Mouse (Mus musculus) frontal cortex, adult (tissue): ENCODE measurements at regions not wholly inside any gene's neighbourhood (a gene's known extent, or its start where the extent isn't known, plus 50 kb on each side); places are given as distances from the start of the nearest gene placed in this dataset.

Experiments
- ATAC-seq: cut with Nextera tagmentation; 2 replicates; pipeline ENCODE4 v1.9.2; 2017; ENCODE audit warnings: mild to moderate bottlenecking, moderate library complexity, mixed read lengths; ENCODE audit not compliant: low TSS enrichment

DNA sequence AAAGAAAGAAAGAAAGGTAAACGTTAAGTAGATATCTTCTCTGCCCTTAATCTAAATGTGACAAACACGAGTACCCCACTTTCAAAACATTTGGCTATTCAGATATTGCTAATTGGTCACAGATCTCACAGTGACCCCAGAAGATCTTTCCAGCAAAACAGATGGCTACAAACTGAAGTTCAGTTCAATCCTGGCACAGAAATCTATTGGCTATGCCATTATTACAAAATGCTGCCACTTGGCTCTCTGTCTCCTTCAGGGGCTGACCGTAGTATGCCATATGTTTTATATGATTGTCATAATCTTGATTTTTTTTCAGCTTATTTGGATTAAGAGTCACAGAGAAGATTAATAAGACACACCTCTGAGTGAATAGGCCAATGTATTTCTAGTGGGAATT lies 873.2 kb downstream of the Slc22a22 start:
- ATAC-seq, result no peak

DNA sequence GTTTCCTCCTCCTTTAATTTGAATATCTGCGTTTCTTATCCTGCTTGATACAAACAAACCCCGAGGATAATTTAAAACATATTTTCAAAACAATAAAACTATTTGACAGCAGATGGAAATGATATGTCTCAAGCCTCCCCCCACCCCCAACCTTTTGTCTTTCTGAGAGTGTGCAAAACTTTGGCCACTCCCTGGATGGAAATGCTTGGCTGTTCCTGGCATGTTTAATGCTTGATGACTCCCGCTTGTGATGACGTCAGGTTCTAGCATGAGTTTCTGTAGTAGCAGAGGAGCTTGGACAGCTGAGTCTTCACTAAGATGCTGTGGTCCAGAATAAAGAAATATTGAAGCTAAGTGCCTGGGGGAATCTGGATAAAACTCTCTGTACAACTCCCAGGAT lies 884.8 kb downstream of the Slc22a22 start:
- ATAC-seq, result no peak

DNA sequence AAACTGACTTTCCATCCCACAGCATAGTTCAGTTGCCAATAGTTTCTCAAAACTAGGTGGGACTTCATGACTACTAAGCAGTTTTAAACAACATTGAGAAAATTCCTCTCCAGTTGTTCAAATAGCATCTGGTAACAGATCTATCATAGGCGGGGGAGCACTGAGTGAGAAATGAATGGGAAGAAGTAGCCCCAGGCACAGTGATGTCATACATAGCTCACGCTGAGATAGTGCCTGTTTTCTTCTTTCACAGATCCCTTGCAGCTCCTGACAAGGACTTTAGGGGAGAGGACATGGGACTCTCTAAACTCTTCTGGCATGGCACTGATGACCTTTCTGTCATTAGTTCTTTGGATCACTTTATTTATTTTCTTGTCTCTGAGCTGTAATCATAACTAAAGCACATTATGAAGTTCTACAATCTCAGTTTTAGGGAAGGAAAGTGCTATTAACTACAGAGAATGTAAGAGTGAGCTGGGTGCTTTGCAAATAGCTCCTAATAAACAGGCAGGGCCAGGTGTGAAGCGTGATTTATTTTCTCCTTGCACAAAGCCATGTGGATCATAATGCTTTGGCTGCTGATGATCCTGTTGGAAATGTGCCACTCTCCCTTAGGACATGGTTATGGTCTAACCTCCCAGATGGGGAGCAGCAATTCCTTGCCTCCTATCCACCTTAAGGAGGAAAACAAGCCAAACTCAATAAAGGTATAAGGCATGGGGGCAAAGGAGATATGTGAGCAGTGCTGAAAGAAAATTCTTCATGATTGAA lies 896.5 kb downstream of the Slc22a22 start:
- ATAC-seq, result no peak

DNA sequence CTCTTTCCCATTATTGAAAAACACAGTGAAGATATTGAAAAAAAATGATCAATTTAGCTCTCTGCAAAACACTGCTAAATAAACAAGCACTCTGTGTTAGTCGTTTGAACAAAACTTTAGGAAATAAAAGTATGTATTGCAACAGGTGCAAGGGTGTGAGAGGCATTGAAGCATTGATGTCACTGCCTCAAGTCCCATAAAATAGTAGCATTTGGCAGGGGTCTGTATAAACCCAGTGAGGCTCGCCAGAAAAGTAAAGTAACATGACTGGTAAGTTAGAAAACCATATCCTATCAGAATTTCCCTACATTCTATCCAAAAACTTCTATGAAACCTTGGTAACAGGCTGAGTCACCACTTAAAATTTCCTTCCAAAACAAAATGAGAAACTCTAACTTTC lies 914.2 kb downstream of the Slc22a22 start:
- ATAC-seq, result no peak

DNA sequence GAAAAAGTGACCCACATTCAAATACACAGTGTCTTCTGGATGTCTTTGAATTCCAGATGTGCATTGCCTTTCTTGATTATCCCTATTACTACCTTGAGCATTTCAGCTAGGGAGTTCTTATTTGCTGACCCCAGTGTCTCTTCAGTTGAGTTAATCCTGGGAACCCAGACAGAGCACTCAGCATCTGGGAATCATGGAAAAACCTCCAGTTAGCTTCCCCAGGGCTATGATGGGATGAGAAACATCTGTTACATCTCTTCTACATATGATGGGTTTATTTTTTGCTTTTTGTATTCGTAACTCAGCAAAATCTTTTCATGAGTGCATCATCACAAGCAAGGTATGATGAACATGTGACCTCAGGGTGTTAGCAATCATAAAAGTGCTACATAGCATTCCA lies 914.6 kb downstream of the Slc22a22 start:
- no peak for ATAC-seq

DNA sequence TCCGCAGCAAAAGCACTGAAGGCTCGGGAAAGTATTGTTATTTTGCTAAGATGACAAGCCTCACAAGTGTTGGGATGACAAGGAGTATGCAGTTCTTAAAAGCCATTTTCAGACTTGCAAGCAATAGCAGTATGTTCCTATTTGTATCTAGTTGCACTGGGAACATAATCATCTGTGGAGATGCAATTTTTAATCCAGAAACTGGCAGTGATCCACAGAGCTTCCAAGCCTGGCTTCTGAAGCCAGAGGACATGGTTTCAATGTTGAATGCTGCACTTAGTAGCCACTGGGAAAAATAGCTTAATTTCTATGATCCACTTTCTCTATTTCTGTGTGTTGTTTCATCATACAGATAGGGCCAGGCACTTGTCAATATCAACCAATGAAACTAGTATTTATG lies 915.3 kb downstream of the Slc22a22 start:
- peak; percentile 41; the same call in 1 of the 2 replicates for ATAC-seq

DNA sequence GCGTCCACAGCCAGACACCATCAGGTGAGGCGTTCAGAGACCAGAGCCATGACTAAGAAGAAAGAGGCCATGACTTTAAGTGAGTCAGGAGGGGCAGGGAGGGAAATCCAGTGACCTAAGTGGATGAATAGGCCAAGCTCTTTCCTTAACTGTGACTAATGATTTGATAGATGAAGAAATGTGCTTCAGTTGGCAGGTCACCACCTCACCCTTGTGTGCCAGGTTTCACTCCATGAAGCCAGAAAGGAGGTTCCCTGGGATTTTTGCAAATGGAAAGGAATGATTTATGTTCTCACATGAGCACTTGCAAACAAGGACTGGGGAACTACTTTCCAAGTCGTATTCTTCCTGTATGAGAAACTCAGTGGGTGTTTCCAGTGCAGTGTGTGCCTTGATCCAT lies 923.0 kb downstream of the Slc22a22 start:
- no peak for ATAC-seq

DNA sequence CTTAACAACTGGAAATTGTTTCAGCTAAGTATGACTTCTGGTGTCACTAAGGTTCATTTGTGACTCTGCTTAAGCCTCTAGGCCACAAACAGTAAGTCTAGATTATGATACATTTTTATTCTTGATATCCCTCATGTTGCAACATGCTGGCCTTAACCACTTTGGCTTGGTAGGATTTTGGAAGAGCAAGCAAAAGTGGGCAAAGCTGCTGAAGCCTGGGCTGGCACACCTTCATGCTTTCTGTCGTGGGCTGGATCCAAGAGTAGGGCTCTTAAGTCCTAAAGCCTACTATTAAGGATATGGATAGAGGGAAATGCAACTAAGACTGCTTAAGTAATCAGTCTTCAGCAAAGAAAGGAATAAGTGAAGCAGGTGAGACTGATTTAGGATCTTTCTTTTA lies 923.6 kb downstream of the Slc22a22 start:
- ATAC-seq, result no peak

DNA sequence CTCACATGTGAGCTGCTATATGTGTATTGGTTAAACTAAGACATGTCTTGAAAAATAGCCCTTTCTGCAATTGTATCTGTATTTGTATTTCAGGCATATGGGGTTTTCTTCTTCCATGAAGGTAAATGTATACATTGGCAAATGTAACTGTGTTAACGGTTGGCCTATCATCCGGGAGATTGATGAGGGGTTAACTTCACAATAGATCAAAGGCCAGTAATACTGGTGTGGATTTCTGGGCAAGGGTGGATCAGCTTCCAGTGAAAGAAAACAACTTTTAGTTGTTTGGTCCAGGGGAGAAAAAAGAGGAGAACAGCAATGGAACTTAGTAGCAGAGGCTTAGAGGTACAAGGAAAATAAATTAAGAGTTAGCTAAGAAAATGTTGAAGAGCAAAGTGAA lies 945.9 kb downstream of the Slc22a22 start:
- no peak for ATAC-seq

DNA sequence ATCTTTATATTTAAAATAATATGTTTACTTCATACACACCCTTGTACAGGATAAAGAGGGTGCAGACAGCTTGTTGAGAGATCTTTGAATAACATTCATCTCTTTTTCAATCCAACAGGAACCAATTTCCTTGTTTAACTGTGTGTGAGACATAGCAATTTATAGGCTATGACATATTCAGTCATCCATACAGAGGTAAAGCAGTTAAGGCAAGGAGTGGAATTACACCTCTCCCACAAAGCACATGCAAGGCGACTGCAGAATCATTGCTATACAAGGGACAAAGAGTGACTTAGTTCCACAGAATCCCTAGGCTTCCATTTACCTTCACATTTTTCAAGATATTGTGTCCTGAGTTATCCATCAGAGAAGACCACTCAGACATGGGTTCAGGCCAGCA lies 959.0 kb downstream of the Slc22a22 start:
- ATAC-seq, result no peak

DNA sequence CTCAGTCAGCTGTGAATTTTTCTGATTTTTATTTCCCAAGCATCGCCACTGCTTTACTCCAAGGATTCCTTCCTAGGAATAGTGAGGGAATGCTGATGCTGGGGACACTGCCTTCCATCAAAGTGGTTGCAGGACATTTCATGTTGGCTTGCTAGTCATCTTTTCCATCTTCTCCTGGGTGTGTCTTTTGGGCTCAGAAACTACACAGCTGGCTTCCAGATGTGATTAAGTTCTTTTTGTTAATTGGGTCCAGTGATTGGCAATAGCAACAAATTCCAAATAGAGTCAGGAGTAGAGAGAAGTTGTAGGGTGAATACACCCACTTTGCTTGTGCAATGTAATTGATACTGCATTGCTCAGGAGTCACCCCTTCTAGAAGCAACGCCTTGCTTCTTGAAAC lies 961.3 kb downstream of the Slc22a22 start:
- no peak for ATAC-seq

DNA sequence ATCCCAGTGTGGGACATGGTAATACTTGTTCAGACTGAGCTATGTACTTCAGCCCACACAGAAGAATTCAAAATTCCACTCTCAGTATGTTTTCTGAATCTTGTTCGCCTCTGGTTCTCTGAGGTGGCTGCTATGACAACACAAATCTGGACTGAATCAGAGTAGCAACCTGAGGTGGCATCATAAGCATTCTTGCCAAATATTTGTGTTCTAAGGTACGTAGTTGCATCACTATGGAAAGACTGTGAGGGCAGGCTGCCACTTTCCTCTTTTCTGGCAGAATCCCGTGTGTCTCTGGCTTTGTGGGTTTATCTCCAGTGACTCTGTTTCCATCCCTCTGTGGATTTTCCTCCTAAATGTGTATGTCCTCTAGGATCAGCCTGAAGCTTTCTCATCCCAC lies 978.7 kb downstream of the Slc22a22 start:
- ATAC-seq, result 0 out of 2 replicates have a peak, but pooled peaks have one; percentile 31

DNA sequence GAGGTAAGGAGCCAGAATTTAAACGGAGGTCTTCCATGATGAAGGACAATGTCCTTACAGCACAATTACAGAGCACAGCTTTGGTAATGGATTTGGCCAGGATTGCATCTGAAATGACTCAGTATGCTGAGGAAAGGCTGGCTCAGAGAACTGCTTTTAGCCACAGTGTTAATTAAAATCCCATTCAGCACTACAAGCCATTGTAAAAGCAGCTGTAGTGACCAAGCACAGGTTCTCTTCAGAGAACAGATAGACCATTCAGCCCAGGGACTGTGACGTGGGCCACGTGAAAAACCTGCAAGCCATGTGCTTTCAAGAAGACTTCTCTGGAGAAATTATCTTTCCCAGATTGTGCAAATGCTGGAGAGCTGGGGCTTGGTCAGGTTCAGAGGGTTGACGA lies 979.7 kb downstream of the Slc22a22 start:
- peak; percentile 65 for ATAC-seq

DNA sequence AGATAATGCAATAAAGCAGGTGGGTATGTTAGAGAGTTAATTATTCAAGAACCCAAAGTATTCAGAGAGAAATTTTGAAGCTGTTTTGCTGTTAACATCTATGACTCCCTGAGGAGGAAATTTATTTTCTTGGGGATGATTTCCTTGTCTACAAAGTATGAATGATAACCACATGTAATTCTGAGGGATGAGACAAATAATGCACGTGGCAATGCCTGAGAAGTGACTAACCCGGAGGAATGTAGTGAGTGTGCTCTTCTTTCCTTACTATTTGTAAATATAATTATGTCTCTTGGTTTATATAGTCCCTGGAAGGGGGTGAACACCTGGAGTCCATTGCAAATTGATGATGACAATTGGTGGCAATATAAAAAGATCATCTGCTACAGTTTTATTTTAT lies 981.1 kb downstream of the Slc22a22 start:
- ATAC-seq, result no peak

DNA sequence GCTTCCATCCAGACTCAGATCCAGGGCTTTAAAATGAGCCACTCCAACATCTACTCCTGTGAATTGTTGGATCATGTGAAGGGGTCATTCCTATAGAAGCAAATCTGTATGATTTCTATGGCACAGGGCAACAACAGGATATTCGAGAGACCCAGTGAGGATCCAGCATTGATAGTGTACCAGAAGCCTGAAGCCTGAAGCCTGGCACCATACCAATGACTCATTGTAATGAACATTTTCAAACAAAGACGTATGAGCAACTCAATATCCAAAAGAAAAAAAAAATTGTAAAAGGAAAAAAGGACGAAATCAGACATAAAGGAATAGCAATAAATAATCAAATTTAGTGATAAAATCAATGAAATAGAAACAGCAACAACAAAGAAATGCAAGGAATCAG lies 991.5 kb downstream of the Slc22a22 start:
- no peak for ATAC-seq

DNA sequence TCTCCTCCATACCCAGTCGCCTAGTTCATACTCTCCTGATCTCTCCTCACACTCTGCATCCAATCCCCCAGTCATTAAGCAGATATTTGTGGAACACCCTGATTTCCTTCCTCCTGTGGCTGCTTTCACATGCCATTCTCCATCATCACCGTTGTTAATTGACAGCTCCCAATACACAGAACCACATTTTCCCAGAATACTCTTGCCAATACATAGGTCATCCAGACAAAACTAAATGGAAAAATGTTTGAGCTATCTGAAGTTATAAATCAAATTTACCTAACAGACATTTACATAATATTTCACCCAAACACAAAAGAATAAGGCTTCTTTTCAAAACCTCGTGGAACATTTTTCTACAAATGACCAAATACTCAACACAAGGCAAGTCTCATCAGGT lies 992.7 kb downstream of the Slc22a22 start:
- ATAC-seq, result no peak

DNA sequence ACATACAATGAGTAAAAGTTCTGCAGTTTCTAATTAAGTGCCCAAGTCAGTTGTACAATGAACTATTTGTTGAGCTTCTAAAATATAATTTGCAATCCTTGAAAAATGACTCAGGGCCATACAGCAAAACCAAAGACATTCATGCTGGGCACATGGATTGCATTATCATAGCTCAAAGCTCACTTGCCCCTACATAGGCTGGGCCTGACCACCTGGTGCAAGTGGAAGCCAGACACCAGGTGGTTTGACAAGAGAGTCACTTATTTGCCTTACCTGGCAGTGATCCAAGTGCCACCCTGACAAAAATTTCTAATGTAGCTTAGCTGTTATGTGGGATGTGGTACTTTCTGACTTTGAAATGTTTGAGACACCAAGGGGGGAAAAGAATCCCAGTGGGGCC lies 997.7 kb downstream of the Slc22a22 start:
- no peak for ATAC-seq

DNA sequence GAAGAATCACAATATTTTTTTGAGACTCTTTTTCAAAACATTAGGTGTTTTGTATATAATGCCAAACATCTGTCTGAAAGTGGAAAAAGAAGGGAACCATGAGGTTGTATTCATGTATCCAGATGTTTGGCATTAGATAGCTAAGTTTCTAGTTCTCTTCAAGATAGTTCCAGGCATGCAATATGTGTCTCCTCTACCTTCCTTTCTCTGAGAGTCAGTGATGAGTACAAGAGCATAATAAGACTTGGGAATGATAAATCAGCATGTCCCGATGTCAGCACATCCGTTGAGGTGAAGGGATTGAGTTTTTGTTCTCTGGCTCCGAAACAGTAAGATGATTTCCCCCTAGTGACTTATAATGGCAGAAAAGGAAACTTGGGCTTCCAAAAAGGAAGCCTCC lies 998.4 kb downstream of the Slc22a22 start:
- no peak for ATAC-seq

DNA sequence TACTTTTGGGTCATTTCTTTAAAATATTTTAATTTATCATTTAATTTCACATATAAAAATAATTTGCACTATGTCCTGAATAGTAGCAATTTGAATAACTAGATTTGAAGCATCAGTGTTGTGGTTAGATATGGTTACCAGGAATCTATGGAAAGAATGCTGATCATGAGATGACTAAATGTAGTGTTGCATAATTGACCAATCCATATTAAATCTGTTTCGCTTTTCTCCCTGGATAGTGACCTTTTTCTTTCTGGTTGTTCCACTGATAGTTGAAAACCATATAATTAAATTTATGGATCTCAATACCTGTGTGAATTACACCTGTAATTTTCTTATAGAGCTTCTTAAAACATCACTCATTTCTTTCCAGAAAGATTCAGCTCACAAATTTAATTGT lies 1003.7 kb downstream of the Slc22a22 start:
- ATAC-seq, result no peak

DNA sequence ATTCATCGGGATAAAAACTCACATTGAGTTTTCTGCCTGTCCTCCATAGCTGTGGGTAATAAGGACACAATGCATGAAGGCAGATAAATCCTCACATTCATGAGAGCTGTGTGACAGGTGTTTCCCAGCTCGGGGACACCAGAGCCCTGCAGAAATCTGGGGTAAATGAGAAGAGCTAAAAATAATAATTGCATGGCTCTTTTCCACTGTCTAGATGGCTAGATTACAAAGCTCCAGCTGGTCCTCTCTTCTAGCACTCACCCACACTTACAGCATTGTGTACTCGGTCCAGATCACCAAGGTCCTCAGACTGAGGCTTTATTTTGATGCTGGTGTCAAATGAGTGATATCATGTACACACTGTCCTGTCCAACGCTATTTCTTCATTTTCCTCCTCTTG lies 1025.5 kb downstream of the Slc22a22 start:
- ATAC-seq, result peak; percentile 88

DNA sequence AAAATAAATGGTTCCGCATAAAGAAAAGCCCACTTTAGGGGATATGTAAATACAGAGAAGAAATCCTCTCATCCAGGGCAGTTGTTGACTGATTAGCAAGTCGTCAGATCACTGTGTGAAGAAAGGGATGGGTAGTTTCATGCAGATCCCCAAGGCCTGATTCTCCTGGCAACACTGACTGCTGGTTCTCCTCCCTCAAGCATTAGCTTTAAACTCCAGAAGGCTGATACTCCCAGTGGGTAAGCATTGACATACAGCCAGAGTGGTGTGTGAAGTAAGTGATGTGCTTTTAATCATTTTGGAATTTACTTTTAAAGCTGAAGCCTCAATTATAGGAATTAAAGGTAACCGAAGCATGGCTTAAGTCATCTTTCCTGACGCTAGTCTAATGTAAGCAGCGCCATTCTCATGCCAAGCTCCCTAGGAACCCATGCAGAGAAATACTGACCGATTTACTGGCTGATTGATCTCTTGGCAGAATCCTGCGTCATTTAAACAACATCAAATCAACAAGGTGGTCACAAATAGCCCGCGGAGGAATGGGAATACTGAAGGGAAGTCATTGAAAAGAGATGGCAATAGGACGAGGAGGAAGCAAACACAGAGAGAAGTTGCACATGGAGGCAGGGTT lies 1029.3 kb downstream of the Slc22a22 start:
- no peak for ATAC-seq

DNA sequence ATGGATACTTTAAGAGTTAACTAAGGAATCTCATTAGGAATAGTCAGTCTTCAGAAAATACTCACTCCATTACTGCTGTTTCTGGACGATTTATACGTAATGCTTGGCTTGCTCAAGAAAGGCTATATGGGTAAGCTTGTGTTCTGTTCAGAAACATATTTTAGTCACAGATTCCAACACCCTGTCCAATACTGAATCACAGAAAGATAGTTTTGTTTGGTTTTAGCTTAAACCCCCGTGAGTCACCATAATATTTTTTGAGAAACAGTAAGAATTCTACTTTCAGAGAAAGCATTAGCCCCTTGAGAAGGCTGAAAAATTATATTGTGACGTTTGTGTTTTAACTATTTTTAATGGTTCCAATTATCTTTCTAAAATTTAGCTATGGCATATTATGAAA lies 1037.3 kb downstream of the Slc22a22 start:
- no peak for ATAC-seq

DNA sequence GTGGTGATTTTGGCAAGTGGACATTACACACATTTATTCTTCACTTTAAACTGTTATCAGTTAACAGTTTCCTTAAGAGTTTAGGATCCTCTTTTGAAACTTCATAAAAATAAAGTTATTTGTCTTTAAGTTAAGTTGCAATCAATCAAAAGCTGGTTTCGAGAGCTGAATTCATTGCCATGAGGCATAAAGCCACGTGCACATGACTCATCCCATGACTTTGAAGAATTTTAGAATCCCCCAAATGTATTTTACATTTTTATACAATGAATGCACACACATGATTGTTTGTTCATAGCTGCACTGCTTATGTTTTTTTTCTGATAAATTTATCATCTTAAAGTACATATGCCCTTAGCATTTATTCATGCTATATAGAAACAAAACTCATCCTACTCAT lies 1039.1 kb downstream of the Slc22a22 start:
- ATAC-seq, result no peak

DNA sequence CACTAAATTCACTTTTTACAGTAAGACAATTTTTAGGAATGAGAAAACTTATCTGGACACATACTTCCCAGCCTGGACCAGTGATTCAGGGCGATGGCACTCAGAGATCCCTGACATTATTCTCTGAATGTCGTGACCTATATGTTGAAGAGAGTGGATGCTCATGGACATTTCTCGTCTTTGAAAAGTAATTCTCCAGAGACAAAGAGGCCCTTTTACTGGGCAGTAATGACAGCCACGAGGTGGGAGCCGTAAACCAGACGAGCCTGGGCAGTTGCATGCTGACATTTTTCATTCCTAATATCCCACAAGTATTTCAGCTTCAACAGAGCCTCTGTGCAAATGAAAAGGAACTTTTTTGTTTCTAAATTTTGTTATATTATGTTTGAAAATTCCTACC lies 1041.3 kb downstream of the Slc22a22 start:
- ATAC-seq, result no peak
